Mouse (Mus musculus) embryo, embryonic 11 days (tissue): ENCODE measurements around the gene Clec12b.

Experiments used
- DNase-seq: peaks from one replicate; pipeline ENCODE4 v3.0.0-alpha.2; 2015

Gene Clec12b

GRCm38 (mm10) chr6:129385774-129386173, at the start of gene Clec12b:
Clec12b (minus strand) TSS chr6:129385874.
- no peak for DNase-seq

- DNase-seq = no peak
These were observed 48.6 kb upstream of the Clec12b start for GRCm38 (mm10) chr6:129434239-129434638.

- DNase-seq = no peak
These were observed 41.6 kb upstream of the Clec12b start for GRCm38 (mm10) chr6:129427281-129427680.

GRCm38 (mm10) chr6:129425812-129426211, 40.1 kb upstream of the Clec12b start:
- peak; percentile 16 for DNase-seq

DNA sequence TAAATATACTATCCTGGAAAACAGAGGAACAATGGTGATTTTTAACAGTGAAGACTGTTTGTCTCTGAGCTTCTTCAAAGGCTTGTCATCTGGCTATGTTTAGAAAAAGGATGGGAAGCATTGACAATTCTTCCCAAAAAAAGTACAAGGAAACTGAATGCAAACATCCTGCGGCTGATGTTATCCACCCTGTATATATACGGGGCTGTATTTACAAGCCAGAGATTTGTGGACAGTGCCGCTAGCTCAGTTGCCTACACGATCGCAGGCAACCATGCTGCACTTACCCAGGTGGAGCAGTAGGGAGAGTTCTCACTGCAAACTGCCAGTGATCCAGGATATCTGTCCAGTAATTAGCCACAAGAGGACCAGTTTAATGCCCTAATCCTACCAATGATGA, 39.5 kb upstream of the Clec12b start:
- DNase-seq = no peak

DNA sequence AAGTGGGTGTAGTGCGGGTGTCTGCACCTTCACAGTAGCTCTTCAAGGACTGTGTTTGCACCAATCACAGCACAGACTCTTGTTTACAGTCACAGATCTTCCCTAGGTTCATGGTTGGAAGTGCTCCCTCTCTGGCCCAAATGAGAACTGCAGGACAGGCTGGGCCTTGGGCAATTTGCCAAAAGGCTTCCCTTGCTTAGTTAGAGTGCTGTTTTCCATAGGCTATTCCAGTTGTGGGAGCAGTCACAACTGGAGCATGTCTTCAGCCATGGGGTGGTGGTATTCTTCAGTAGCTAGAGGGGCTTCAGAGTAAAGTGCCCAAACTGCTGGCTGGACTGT, 38.0 kb upstream of the Clec12b start:
- DNase-seq = peak; percentile 55

DNA sequence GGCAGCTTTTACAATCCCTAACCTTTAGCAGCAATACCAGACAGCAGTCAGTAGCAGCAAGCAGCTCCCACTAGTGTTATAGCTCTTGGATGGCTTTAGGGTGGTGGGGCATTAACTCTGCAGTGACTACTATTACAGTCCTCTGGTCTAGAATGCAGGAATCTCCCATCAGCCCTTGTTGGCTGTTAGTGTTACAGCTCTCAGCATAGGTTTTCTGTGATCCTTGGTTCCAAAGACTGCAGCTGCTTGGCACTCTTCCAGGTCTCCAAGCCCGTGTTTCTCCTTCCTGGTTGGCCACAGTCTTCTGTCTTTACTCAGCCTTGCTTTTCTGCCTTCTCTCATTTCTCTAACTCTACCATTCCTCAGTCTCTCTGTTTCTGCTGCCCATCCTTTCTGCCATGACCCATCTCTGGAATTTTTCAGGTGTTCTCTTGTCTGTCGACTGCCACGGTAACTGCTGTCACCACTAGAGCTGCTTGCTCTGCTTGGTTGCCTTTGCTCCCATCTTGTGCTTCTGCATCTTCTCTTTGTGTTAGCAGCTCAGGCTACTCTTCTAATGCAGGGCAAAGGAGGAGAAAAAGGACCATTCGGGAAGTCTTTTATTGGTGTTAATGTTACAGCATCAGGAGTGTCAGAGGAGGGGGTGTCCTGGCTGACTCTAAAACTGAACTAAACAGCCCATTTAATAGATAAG, 37.5 kb upstream of the Clec12b start:
- no peak for DNase-seq

DNA sequence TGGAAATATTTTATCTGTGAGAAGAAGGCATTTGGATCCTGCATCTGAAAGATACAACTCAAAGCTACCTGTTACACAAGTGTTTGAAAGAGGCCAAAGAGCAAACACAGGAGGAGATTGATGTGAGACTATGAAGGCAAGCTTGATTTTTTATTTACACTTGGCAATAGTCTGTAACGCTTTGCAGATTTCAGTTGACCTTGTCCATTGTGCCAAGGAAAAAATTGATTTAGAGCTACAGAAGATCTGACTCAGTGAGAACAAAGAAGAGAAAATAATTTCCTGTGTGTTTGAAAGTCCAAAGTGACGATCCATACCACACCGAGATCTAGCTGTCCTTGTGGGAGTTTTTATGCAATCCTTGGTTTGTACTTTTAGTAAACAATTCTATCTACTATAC, 36.6 kb upstream of the Clec12b start:
- DNase-seq = no peak

- no peak for DNase-seq
These were observed 28.5 kb upstream of the Clec12b start for GRCm38 (mm10) chr6:129414177-129414576.

DNA sequence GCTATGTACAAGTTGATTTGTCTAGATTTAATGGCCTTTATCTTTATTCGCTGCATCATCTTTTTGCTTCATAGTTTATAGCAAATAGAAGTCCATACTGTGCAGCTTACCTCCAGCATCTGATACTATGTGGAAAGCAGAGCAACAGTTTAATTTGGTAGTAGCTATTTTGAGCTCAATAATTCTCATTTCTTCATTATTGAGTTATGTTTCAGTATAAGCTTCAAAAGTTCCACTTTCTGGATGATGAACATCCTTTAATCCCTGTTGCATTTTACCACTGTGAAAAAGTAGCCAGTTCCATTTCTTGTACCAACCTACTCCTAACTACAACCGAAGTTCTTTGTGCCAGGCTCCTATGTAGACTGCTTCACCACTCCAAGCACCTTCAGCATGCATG, 22.9 kb upstream of the Clec12b start, which contains the start of gene Clec9a:
Gene Clec9a, plus strand, starts transcription at position 301 of the 400 bp plus-strand sequence.
- DNase-seq = no peak

DNA sequence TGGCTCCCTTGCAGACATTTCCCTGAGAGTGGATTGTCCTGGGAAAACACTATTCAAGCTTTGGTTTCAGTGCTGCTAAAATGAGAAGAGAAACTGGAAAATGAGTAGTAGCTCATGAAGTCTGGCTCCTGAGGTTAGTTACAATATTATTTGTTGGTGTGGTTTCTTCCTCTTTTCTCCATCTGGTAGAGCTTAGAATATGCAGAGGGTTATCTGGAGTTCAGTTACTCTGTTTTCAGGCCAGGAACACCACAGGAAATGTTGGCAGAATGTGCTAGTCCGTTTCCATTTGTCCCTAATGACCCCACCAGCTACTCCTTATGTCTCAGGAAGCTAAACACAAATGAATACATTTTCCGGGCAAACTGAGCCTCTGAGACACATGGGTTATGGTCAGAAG, 21.6 kb upstream of the Clec12b start:
- no peak for DNase-seq

DNA sequence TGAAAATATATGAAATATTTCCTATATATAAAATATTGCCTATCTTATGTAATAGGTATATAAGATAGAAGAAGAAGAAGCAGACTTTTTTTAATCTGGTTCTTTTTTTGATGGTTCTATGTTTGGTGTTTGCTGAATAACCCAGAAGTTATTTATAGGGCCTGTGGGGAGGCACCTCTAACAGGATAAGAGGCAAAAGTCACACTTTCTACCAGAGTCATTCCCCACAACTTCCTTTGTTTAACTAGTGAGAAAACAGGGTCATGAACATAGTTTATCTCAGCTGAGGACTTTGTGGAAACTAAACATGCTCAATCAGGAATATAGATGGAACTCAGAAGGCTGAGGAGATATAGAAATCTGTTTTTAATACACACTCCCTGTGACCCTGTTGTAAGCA, 20.3 kb upstream of the Clec12b start:
- no peak for DNase-seq

GRCm38 (mm10) chr6:129403391-129403790, 17.7 kb upstream of the Clec12b start:
- DNase-seq = no peak

- DNase-seq = no peak
These were observed 16.7 kb upstream of the Clec12b start for GRCm38 (mm10) chr6:129402404-129402803.

GRCm38 (mm10) chr6:129399945-129400344, 14.3 kb upstream of the Clec12b start:
- no peak for DNase-seq

DNA sequence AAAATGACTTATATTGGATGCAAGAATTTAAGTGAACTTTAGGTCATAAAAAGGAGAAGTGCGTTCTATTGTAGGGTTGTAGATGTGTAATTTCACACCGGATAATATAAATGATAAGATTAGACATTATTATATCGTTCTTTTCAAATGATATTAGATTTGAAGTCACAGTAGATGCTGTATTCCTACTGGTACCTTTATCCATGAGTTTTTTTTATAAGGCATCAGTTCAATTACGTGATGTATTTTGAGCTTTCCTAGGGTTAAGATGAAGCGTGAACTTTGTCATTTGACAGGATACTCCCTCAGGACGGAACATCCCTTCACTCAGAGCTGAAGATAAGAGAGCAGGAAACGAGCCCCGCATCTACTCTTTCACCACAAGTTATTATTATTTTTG, 11.3 kb upstream of the Clec12b start, which contains the start of gene Clec1b:
Gene Clec1b, plus strand, starts transcription at position 301 of the 400 bp plus-strand sequence.
- DNase-seq = no peak

DNA sequence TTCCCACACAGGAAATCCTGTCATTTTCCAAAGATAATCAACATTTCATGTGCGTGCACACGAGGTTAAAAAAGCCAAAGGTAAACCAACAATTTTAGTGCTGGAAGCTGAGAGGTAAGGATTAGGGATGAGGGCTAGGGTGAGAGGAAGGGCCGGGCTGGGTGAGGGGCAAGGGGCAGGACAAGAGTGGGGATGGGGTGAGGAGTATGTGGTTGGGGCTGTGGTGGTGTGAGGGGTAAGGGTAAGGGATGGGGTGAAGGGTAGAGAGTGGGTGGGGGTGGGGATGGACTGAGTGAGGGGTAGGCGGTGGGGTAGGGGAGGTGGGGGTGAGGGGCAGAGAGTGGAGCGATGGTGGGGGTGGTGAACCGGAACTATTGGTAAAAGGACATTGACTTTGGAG, 8.1 kb upstream of the Clec12b start:
- no peak for DNase-seq

- DNase-seq = peak; percentile 23
These were observed 7.5 kb upstream of the Clec12b start for GRCm38 (mm10) chr6:129393087-129393720.

- no peak for DNase-seq
These were observed 674 bp downstream of the Clec12b start for GRCm38 (mm10) chr6:129385000-129385399.

DNA sequence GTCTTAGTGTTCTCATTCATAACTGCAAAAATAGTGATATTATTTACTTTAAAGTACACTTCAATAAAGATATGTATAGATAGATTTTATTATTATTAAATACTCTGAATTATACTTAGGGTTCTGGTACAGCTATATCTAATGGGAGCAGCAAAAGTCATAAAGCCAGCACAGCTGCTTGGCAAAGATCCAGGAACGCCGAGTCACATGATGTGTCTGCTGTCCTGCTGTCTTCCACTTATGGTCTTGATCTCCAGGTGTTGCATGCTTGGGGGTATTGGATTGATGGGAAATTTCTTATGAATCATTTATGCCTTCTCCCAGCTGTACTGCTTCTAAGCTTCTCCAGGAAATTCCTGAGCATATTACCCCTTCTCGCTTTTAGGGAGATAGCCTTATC, 2.2 kb downstream of the Clec12b start:
- no peak for DNase-seq

DNA sequence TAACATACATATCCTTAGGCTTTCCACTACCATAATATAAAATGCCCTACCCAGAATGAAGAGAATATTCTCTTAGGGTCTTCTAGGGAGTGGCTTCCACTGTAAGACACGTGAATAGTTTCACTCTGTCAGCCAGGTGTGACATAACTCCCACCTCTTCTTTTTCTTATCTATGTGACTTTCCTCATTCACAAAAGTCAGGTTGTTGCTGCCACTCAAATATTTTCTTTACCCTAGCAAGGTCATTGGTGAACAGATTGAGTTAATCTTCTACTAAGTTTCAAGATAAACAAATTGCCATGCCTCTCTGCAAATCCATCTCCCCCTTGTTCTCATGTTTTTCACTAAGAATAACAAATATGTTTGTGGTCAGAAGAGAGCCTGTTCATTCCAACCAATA, 3.9 kb downstream of the Clec12b start:
- no peak for DNase-seq

DNA sequence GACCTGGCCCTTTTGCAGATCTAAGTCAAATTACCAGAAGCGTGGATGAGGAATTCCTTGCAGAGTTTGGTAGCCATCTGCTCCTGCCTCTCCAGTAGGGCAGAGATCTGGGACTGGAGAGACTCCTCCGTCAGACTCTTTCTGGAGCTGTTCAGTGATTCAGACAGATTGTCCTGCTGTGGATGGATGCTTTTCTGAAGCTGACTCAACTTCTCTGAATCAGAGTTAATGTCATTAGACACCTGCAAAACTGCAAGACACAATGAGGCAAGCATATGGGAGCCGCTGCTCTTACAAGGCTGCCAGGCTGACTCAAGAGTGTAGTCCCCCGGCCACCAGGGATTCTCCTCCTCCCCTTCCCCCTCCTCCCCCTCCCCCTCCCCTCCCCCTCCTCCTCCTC, 5.2 kb downstream of the Clec12b start:
- DNase-seq = no peak

DNA sequence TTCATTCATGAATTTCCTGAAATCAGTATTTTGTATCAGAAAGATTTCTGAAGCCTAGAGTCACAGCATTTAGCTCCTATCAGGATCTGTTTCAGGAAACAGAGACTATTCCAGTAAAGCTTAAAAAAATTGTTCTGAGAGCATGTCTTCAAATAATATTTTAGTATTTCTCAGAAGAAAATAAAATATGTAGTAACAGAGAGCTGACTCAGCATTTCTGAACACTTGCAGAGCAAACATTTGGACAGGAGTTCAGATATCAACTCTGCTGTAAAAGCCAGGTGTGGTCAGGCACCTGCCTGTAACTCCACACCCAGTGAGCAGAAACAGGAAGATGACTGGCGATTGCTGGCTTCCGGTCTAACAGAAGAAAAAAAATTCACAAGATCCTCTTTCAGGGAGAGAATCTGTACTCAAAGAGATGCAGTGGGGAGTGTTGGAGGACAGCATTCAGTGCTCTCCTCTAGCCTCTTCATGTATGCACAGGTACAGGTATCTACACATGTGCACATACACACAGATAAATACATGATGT, 10.7 kb downstream of the Clec12b start:
- DNase-seq = no peak

DNA sequence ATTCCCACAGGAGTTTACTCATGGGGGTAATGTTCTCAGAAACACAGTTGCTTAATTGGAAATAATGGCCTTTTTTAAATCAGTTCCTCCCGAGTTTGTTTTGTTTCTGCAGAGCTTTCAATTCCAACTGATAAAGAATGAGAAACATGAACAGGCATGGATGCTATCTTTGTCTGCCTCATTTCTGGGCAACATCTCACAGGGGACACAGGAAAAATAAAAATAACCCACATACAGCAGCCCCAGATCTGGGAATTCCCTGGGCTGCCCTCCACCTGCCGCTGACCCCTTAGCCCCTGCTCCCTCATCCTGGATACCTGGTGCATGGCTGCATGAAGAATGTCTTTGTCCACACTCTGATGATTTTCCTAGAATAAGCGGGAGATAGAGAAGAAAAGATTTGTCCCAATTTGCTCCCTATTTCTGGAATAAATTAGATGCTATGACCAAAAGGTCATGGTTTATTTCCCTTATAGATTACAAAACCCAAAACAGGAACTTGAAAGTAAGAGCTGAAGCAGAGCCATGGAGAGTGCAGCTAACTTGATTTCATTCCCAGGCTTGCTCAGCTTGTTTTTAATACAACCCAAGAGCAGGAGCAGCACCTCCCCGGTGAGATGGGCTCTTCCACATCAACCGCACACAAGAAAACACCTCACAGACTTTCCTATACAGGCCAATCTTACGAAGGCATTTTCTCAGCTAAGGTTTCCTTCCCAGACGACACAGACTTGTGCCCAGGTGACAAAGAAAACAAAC, 16.1 kb downstream of the Clec12b start:
- no peak for DNase-seq
